Mouse (Mus musculus) liver, embryonic 15.5 days (tissue): ENCODE measurements around the gene Ehd4. TPM values are rescaled to one million over a fixed set of nuclear protein-coding genes. Genes with fewer than 3 reads are reported as not detected.

ENCODE experiments used
- ATAC-seq: fragments of 200-750 bp; cut with Nextera tagmentation; 2 replicates; pipeline ENCODE4 v1.8.0; 2017; ENCODE audit warnings: moderate number of reproducible peaks, mild to moderate bottlenecking, moderate library complexity; ENCODE audit not compliant: insufficient read depth
- H3K27ac ChIP-seq: fragments of 300-500 bp; sonication (generic); replicated peaks from 2 replicates; pipeline ENCODE4 v1.5.1; 2015; ENCODE audit warnings: mild to moderate bottlenecking, inconsistent platforms
- H3K27me3 ChIP-seq: fragments of 300-500 bp; sonication (generic); 2 replicates; pipeline ENCODE4 v1.6.1; 2015; ENCODE audit warnings: mild to moderate bottlenecking, inconsistent platforms
- H3K36me3 ChIP-seq: fragments of 300-500 bp; sonication (generic); replicated peaks from 2 replicates; pipeline ENCODE4 v1.6.1; 2015; ENCODE audit warnings: moderate library complexity, mild to moderate bottlenecking, inconsistent platforms
- H3K4me1 ChIP-seq: fragments of 300-500 bp; sonication (generic); replicated peaks from 2 replicates; pipeline ENCODE4 v1.6.1; 2015; ENCODE audit warnings: inconsistent platforms
- H3K4me2 ChIP-seq: fragments of 300-500 bp; sonication (generic); 2 replicates; pipeline ENCODE4 v1.6.1; 2015; ENCODE audit warnings: moderate library complexity, mild to moderate bottlenecking, inconsistent platforms
- H3K4me3 ChIP-seq: fragments of 300-500 bp; sonication (generic); replicated peaks from 2 replicates; pipeline ENCODE4 v1.5.1; 2015; ENCODE audit warnings: mild to moderate bottlenecking, inconsistent platforms
- H3K9ac ChIP-seq: fragments of 300-500 bp; sonication (generic); 2 replicates; pipeline ENCODE4 v1.6.1; 2015; ENCODE audit warnings: moderate library complexity, mild to moderate bottlenecking, inconsistent platforms
- H3K9me3 ChIP-seq: fragments of 300-500 bp; sonication (generic); replicated peaks from 2 replicates; pipeline ENCODE4 v1.6.1; 2016; ENCODE audit warnings: inconsistent platforms
- WGBS: fragments of 180-500 bp; shearing (Covaris S2); methylation state at CpG from one replicate; pipeline ENCODE4 v1.1.7; 2015; ENCODE audit warnings: mixed read lengths; ENCODE audit not compliant: insufficient replicate concordance; 5-methylcytosine and 5-hydroxymethylcytosine counted together
- polyA plus RNA-seq: library from polyadenylated mRNA; unstranded; fragments of >200 nt; fragmentation: Nextera tagmentation; extraction: Ambion mirVana; gene quantifications from 2 replicates; pipeline ENCODE4 v1.2.1, GENCODE M21; 2015

The Ehd4 gene
- polyA plus RNA-seq, 1 experiment from 2014 or later: 23.4 TPM

DNA sequence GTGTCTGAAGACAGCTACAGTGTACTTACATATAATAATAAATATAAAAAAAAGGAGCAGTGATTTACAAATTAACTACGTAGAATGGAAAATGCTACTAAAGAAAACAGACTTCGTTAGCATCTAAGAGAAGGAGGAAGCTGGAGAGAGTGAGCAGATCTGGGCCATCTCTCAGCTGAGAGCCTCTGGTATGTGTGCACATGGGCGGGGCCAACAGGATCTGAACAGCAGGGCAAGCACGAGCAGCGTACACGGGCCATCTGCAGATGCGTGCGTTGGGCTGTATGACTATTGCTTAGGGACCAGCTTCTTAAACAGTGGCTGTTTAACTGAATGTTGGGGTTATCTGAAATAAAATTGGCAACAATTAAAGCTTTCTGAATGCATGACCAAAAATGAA, 56.5 kb downstream of the Ehd4 start:
- Histone ChIP-seq H3K9ac (no peak overlapping the region), H3K27ac (no peak overlapping the region)

GRCm38 (mm10) chr2:120096711-120097110, 57.7 kb downstream of the Ehd4 start:
- Histone ChIP-seq H3K4me2 (no peak overlapping the region), H3K9ac (no peak overlapping the region), H3K36me3 (0 out of 2 replicates have a peak, but pooled peaks cover 13% of the 10 kb centered on the region), H3K9me3 (no peaks in the 10 kb centered on the region), H3K27me3 (no peaks in the 10 kb centered on the region), H3K4me3 (no peak overlapping the region), H3K4me1 (0 out of 2 replicates have a peak, but pooled peaks cover 8% of the 10 kb centered on the region), H3K27ac (no peak overlapping the region)
- ATAC-seq: no peak
- WGBS: 82% methylated on average over 6 of the region's 6 CpGs

More for the DNA sequence above, 56.5 kb downstream of the Ehd4 start:
- ATAC-seq: no peak
- WGBS: 68% methylated on average over 8 of the region's 8 CpGs
- H3K4me1 ChIP-seq: 0 out of 2 replicates have a peak, but pooled peaks cover 9% of the 10 kb centered on the region
- H3K36me3 ChIP-seq: 0 out of 2 replicates have a peak, but pooled peaks cover 14% of the 10 kb centered on the region
- no peaks in the 10 kb centered on the region for H3K9me3 ChIP-seq
- no peaks in the 10 kb centered on the region for H3K27me3 ChIP-seq
- no peak overlapping the region for H3K4me2 ChIP-seq
- H3K4me3 ChIP-seq: no peak overlapping the region

DNA sequence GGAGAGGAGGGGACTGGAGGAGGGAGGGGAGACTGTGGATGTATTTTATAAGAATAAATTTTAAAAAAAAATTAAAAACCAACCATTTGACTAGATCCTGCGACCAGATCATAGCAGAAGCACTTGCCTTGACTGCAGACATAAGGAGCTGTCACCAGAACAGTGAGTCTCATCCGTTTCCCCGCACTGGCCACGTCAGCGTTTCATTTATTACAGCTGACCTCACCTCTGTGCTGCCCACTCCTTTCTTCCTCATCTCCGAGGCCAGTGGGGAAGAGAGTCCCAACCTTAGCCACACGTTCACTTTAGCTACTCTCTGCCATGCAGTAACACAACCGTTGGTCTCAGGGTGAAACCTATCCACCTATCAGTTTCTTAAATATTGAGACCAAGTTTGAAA, 58.2 kb downstream of the Ehd4 start:
- Histone ChIP-seq H3K9ac (no peak overlapping the region), H3K4me3 (no peak overlapping the region), H3K27me3 (no peaks in the 10 kb centered on the region), H3K9me3 (no peaks in the 10 kb centered on the region), H3K27ac (no peak overlapping the region), H3K4me2 (no peak overlapping the region), H3K36me3 (peaks cover 11% of the 10 kb centered on the region; the same call in 1 of the 2 replicates), H3K4me1 (0 out of 2 replicates have a peak, but pooled peaks cover 8% of the 10 kb centered on the region)
- no peak for ATAC-seq
- 70% methylated on average over 8 of the region's 8 CpGs for WGBS

- Histone ChIP-seq H3K36me3 (peaks cover 15% of the 10 kb centered on the region; the same call in 1 of the 2 replicates), H3K27ac (no peak overlapping the region), H3K4me1 (0 out of 2 replicates have a peak, but pooled peaks cover 8% of the 10 kb centered on the region), H3K4me2 (no peak overlapping the region), H3K9ac (no peak overlapping the region), H3K27me3 (no peaks in the 10 kb centered on the region), H3K4me3 (no peak overlapping the region), H3K9me3 (no peaks in the 10 kb centered on the region)
- WGBS: 78% methylated on average over 4 of the region's 4 CpGs
- no peak for ATAC-seq
Measured at GRCm38 (mm10) chr2:120095171-120095570, 59.2 kb downstream of the Ehd4 start.

DNA sequence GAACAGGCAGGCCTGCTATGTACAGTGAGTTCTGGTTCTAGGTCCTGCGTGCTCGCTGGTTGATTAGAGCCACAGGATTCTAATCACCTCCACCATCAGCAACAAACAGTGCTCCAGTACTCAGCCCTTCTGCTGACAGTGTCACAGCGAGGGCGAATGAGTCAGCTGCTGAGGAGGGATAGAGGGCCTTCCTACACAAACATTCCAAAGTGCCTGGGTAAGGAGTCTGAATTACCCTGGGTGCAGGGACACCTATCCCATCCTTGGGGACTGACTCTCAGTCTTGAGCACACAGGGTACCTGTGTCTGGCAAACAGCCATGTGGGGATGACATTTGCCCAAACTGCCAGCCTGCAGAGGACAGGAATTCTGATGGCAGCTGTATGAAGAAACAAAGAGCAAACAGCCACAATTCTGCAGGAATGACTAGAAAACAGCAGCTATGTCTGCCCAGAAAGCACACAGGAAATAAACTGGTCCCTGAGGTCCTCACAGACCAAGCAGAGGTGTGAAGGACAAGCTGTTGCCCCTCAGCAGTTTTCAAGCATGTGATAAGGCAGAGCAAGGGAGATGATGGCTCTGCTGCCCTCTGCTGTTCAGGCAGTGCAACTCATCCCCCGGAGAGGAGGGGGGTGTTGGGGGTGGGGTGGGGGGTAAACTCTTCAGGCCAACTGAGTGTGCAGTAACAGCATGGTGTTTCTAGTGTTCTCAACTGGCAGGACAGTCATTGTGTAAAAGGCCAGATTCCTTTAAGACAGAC, 60.6 kb downstream of the Ehd4 start:
- Histone ChIP-seq H3K4me3 (no peak overlapping the region), H3K4me2 (no peak overlapping the region), H3K27me3 (no peaks in the 10 kb centered on the region), H3K36me3 (peaks cover 16% of the 10 kb centered on the region; the same call in 1 of the 2 replicates), H3K9ac (no peak overlapping the region), H3K9me3 (no peaks in the 10 kb centered on the region), H3K27ac (no peak overlapping the region), H3K4me1 (0 out of 2 replicates have a peak, but pooled peaks cover 4% of the 10 kb centered on the region)
- ATAC-seq: no peak
- WGBS: 45% methylated on average over 5 of the region's 5 CpGs

GRCm38 (mm10) chr2:120090979-120091378, 63.4 kb downstream of the Ehd4 start:
- no peak for ATAC-seq
- Histone ChIP-seq H3K27ac (no peak overlapping the region), H3K4me3 (no peak overlapping the region)

GRCm38 (mm10) chr2:120087897-120088296, 66.5 kb downstream of the Ehd4 start:
- Histone ChIP-seq H3K4me2 (no peak overlapping the region), H3K4me3 (no peak overlapping the region), H3K36me3 (peaks cover 10% of the 10 kb centered on the region; the same call in 1 of the 2 replicates), H3K9ac (no peak overlapping the region), H3K4me1 (peaks cover 6% of the 10 kb centered on the region; the same call in 1 of the 2 replicates), H3K9me3 (no peaks in the 10 kb centered on the region), H3K27ac (no peak overlapping the region), H3K27me3 (no peaks in the 10 kb centered on the region)
- ATAC-seq: no peak
- WGBS: 74% methylated on average over 2 of the region's 2 CpGs

More at GRCm38 (mm10) chr2:120090979-120091378, 63.4 kb downstream of the Ehd4 start:
- H3K27me3 ChIP-seq: no peaks in the 10 kb centered on the region
- 0 out of 2 replicates have a peak, but pooled peaks cover 4% of the 10 kb centered on the region for H3K4me1 ChIP-seq
- H3K9ac ChIP-seq: no peak overlapping the region
- no peaks in the 10 kb centered on the region for H3K9me3 ChIP-seq
- no peak overlapping the region for H3K4me2 ChIP-seq
- peaks cover 15% of the 10 kb centered on the region; the same call in 1 of the 2 replicates for H3K36me3 ChIP-seq
- WGBS: 83% methylated on average over 17 of the region's 17 CpGs

- Histone ChIP-seq H3K4me2 (no peak overlapping the region), H3K4me1 (peaks cover 6% of the 10 kb centered on the region; the same call in 1 of the 2 replicates), H3K4me3 (no peak overlapping the region), H3K9me3 (no peaks in the 10 kb centered on the region), H3K9ac (no peak overlapping the region), H3K36me3 (peaks cover 10% of the 10 kb centered on the region; the same call in 1 of the 2 replicates), H3K27me3 (no peaks in the 10 kb centered on the region), H3K27ac (no peak overlapping the region)
- WGBS: 70% methylated on average over 3 of the region's 3 CpGs
- ATAC-seq: no peak
Measured at GRCm38 (mm10) chr2:120087391-120087790, 67.0 kb downstream of the Ehd4 start.

DNA sequence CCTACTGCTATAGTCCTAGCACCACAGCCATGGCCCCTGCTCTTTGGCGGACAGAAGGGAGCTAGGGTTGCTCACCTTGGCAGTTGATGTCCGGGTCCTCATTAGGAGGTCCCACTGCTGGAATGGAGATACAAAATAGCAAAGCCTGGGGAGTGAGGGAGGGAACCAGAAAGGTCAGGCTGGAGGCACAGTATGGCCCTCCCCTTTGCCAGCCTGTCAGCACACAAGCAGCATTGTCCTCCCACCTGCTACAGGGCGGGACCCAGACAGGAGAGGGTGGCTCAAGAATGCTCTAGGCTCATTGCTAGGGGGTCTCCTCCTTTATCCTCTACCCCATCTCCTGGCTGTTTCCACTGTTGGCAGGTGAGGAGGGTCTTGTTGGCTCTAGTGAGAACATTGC, 68.4 kb downstream of the Ehd4 start:
- 77% methylated on average over 3 of the region's 3 CpGs for WGBS
- no peaks in the 10 kb centered on the region for H3K9me3 ChIP-seq

DNA sequence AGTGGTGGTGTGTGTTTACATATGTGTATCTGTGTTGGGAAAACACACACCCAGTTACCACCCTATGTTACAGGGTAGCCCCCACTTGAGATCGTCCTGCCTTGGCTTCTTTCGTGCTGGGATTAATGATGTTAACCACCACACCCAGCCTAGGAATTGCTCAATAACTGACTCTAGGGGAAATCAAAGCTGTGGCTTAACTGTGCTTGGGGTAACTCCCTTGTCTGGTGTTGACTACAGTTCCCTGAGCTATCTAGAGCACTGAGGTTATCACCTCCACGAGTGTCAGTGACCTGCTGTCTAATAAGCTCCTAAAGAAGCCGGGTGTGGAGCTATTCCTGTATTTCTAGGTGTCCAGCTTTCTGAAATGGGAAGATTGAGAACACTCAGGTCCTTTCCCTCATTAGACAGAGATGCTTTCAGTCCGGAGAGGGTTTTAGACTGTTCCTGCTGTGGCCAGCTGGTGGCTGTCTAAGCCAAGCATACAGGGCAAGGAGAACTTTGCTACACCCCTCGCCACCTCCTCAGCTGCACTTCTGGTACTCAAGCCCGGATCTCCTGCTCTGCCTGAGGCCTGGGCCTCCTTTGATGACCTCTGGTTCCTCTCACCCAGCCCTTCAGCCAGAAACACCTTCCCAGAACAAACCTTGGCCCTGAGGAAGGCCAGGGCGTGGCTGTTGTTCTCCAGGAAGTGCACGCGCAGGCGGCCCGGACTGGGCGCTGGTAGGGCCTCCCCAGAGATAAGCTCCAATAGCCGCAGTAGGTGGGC, 69.6 kb downstream of the Ehd4 start:
- no peak overlapping the region for H3K9ac ChIP-seq
- no peak overlapping the region for H3K4me3 ChIP-seq
- no peaks in the 10 kb centered on the region for H3K27me3 ChIP-seq
- H3K27ac ChIP-seq: no peak overlapping the region
- no peak for ATAC-seq
- 40% methylated on average over 14 of the region's 14 CpGs for WGBS
- peaks cover 6% of the 10 kb centered on the region; the same call in 1 of the 2 replicates for H3K4me1 ChIP-seq
- H3K36me3 ChIP-seq: 0 out of 2 replicates have a peak, but pooled peaks cover 3% of the 10 kb centered on the region
- no peaks in the 10 kb centered on the region for H3K9me3 ChIP-seq
- no peak overlapping the region for H3K4me2 ChIP-seq

More for the DNA sequence above, 68.4 kb downstream of the Ehd4 start:
- H3K36me3 ChIP-seq: peaks cover 5% of the 10 kb centered on the region; the same call in 1 of the 2 replicates
- ATAC-seq: no peak
- peaks cover 6% of the 10 kb centered on the region; the same call in 1 of the 2 replicates for H3K4me1 ChIP-seq
- H3K4me2 ChIP-seq: no peak overlapping the region
- no peak overlapping the region for H3K27ac ChIP-seq
- H3K27me3 ChIP-seq: no peaks in the 10 kb centered on the region
- H3K9ac ChIP-seq: no peak overlapping the region
- H3K4me3 ChIP-seq: no peak overlapping the region

DNA sequence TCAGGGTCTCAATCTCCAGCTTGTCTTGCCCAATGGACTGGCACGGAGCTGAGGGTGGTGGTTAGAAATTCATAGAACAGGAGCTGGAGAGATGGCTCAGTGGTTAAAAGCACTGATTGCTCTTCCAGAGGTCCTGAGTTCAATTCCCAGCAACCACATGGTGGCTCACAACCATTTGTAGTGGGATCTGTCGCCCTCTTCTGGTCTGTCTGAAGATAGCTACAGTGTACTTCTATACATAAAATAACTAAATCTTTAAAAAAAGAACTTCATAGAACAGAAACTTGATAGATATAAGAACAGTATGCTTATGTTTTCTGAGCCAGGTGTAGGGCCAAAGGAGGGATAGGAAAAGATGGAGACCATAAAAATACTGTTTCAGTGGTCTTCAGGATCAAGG, 72.0 kb downstream of the Ehd4 start:
- ATAC-seq: no peak
- H3K36me3 ChIP-seq: no peaks in the 10 kb centered on the region
- H3K4me3 ChIP-seq: no peak overlapping the region
- peaks cover 6% of the 10 kb centered on the region; the same call in 1 of the 2 replicates for H3K4me1 ChIP-seq
- no peak overlapping the region for H3K9ac ChIP-seq
- no peak overlapping the region for H3K27ac ChIP-seq
- H3K4me2 ChIP-seq: no peak overlapping the region
- peaks cover 2% of the 10 kb centered on the region for H3K27me3 ChIP-seq
- 62% methylated on average over 2 of the region's 2 CpGs for WGBS
- no peaks in the 10 kb centered on the region for H3K9me3 ChIP-seq
